Mouse (Mus musculus) E14TG2a.4 (cell line): ENCODE measurements around the gene Sox5.

Source experiments
- CTCF ChIP-seq: conservative IDR thresholded peaks from 2 replicates; pipeline ENCODE4 v1.5.1; 2014; ENCODE audit warnings: low read length
- NANOG ChIP-seq: IDR thresholded peaks from 2 replicates; pipeline ENCODE4 v1.6.1; 2014; ENCODE audit warnings: borderline replicate concordance, low read length, mixed read lengths
- POU5F1 ChIP-seq: IDR thresholded peaks from 2 replicates; pipeline ENCODE4 v1.6.1; 2014; ENCODE audit warnings: low read length, borderline replicate concordance

DNA sequence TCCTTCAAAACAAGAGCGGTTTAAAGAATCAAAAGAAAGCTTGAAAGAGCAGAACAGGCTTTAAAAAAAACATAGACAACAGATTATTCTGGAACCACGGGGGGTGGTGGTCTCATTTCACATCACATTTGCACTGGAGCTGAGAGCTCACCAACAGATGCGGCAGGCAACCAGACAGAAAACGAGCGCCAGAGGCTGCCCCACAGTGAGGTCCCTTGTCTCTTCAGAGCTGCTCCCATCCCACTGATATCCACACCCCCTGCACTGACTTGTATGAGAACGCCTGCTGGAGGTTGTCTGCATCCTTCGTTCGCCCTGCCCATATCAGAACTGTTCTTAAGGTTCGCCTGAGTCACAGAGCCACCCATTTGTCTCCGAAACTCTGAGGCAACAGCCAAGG lies 630.7 kb downstream of the Sox5 start:
- TF ChIP-seq CTCF = no peak
- TF ChIP-seq POU5F1 = no peak
- no peak for TF ChIP-seq NANOG
